Mouse (Mus musculus) stomach, embryonic 14.5 days (tissue): ENCODE results near the gene Phex. TPM values are rescaled to one million over a fixed set of nuclear protein-coding genes. Genes with fewer than 3 reads are reported as not detected.

Experiments
- ATAC-seq: fragments of 200-750 bp; cut with Nextera tagmentation; 2 replicates; pipeline ENCODE4 v1.8.0; 2017; ENCODE audit warnings: low read depth, moderate TSS enrichment; ENCODE audit not compliant: insufficient number of reproducible peaks, insufficient read depth, low FRiP score
- H3K27ac ChIP-seq: fragments of 300-500 bp; sonication (generic); 2 replicates; pipeline ENCODE4 v1.5.1; 2014; ENCODE audit warnings: mild to moderate bottlenecking, low read length, moderate library complexity, mixed read lengths
- H3K27me3 ChIP-seq: fragments of 300-500 bp; sonication (generic); 2 replicates; pipeline ENCODE4 v1.6.1; 2014; ENCODE audit warnings: low read length, control low read depth, mixed read lengths; ENCODE audit not compliant: control insufficient read depth, insufficient read depth
- H3K36me3 ChIP-seq: fragments of 300-500 bp; sonication (generic); 2 replicates; pipeline ENCODE4 v1.6.1; 2014; ENCODE audit warnings: mild to moderate bottlenecking, control low read depth, low read length, moderate library complexity, mixed read lengths; ENCODE audit not compliant: control insufficient read depth, insufficient read depth
- H3K4me1 ChIP-seq: fragments of 300-500 bp; sonication (generic); 2 replicates; pipeline ENCODE4 v1.6.1; 2014; ENCODE audit warnings: low read length, control low read depth, mixed read lengths; ENCODE audit not compliant: control insufficient read depth, insufficient read depth
- H3K4me2 ChIP-seq: fragments of 300-500 bp; sonication (generic); replicated peaks from 2 replicates; pipeline ENCODE4 v1.6.1; 2014; ENCODE audit warnings: low read depth, low read length, control low read depth
- H3K4me3 ChIP-seq: fragments of 300-500 bp; sonication (generic); 2 replicates; pipeline ENCODE4 v1.5.1; 2014; ENCODE audit warnings: low read depth, low read length, control low read depth
- H3K9ac ChIP-seq: fragments of 300-500 bp; sonication (generic); replicated peaks from 2 replicates; pipeline ENCODE4 v1.6.1; 2014; ENCODE audit warnings: low read depth, mild to moderate bottlenecking, control low read depth, low read length, moderate library complexity, mixed read lengths
- H3K9me3 ChIP-seq: fragments of 300-500 bp; sonication (generic); 2 replicates; pipeline ENCODE4 v1.6.1; 2016; ENCODE audit warnings: low read depth, low read length, control low read depth; ENCODE audit not compliant: control insufficient read depth
- WGBS: fragments of 180-500 bp; shearing (Covaris S2); extraction: QIAGEN DNeasy Blood & Tissue Kit; methylation state at CpG from one replicate; pipeline ENCODE4 v1.1.7; 2014; 5-methylcytosine and 5-hydroxymethylcytosine counted together
- polyA plus RNA-seq: library from polyadenylated mRNA; unstranded; fragments of >200 nt; fragmentation: Nextera tagmentation; extraction: Ambion mirVana; gene quantifications from 2 replicates; pipeline ENCODE4 v1.2.1, GENCODE M21; 2014

Gene Phex
- polyA plus RNA-seq, 1 experiment from 2014 or later = 0.22 TPM

DNA sequence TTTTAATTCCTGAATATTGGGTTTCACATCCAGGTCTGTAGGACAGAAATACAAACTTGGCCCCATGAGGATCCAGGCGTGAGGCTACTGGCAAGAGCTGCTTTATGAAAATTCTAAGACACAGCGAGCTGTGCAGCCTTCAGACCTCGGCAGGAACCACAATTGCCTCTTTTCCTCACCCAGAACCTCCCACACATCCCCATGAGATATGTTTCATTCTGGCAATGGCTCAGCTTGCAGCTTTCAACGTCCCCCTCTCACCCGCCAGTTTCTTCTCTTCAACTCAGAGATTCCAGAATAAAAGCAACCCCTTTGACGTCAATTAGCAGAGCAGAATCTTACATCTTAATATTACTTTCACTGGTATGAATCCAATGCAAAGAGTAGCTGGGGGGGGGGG is 25.0 kb downstream of the Phex start:
- Histone ChIP-seq H3K4me2 (no peak overlapping the region), H3K4me3 (no peak overlapping the region), H3K36me3 (no peaks in the 10 kb centered on the region), H3K27ac (no peak overlapping the region), H3K9me3 (no peaks in the 10 kb centered on the region), H3K9ac (no peak overlapping the region), H3K4me1 (no peaks in the 10 kb centered on the region), H3K27me3 (no peaks in the 10 kb centered on the region)
- 69% methylated on average over 6 of the region's 6 CpGs for WGBS
- no peak for ATAC-seq

DNA sequence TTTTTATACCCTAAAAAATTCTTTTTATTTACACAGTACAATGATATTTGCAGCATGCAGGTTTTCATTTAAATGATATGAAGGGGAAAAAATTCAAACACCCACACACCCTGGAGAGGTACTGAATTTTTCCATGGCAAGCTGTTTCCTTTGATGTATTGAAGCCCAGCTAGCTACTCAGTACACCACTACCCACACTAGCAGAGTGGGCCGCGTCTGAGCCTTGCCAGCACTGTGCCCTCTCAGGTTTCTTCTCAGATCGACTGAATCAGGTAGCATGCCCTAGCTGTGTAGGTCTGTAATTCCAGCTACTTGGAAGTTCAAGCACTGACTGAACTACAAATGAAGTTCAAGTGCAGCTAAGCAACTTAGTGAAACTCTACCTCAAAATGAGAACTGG is 26.7 kb downstream of the Phex start:
- Histone ChIP-seq H3K27ac (no peak overlapping the region), H3K4me2 (no peak overlapping the region), H3K4me3 (no peak overlapping the region), H3K27me3 (no peaks in the 10 kb centered on the region), H3K36me3 (no peaks in the 10 kb centered on the region), H3K9me3 (no peaks in the 10 kb centered on the region), H3K9ac (no peak overlapping the region), H3K4me1 (no peaks in the 10 kb centered on the region)
- no peak for ATAC-seq
- 84% methylated on average over 3 of the region's 3 CpGs for WGBS

DNA sequence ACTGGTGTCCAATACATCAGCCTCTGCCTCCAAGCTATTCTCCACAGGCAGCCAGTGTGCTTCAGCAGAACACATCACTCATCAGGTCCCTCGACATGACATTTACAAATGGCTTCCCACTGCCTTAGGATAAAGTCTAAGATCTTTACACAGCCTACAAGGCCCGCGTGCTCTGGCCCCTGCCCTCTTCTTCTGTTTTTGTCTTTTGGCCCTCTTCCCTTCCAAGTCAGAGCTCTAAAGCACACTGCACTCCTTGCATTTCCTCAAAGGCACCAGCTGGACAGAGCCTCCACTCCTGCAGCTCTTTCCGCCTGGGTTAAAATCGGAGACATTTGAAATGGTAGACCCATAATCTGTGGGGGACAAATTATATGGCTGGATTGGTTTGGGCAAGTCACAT is 28.1 kb downstream of the Phex start:
- ATAC-seq = no peak
- no peaks in the 10 kb centered on the region for H3K4me1 ChIP-seq
- H3K27me3 ChIP-seq = no peaks in the 10 kb centered on the region
- no peak overlapping the region for H3K4me2 ChIP-seq
- H3K36me3 ChIP-seq = no peaks in the 10 kb centered on the region
- no peak overlapping the region for H3K9ac ChIP-seq
- H3K4me3 ChIP-seq = no peak overlapping the region
- H3K27ac ChIP-seq = no peak overlapping the region
- WGBS = 67% methylated on average over 5 of the region's 5 CpGs
- H3K9me3 ChIP-seq = no peaks in the 10 kb centered on the region

DNA sequence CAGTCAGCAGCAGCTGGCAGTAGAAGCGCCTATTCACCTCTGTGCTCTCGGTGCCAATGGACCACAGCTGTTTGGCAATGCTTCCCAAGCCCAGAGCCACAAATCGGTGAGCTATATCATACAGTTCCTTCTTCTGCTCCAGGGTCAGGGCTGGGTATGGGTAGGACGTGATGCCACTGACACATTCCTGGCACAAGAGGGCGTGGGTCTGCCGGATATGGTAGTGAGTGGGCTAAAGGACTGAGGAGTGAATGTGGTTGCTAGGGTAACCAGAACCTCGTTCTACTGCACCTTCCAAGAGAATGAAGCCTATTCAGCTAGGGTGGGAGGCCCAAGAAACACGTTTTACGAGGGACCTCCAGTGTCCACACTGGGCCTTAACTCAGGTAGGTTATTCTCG is 36.3 kb downstream of the Phex start:
- ATAC-seq = no peak
- Histone ChIP-seq H3K27ac (no peak overlapping the region), H3K9ac (no peak overlapping the region), H3K9me3 (no peaks in the 10 kb centered on the region), H3K4me1 (no peaks in the 10 kb centered on the region), H3K4me2 (no peak overlapping the region), H3K4me3 (no peak overlapping the region), H3K36me3 (no peaks in the 10 kb centered on the region), H3K27me3 (no peaks in the 10 kb centered on the region)
- 54% methylated on average over 10 of the region's 10 CpGs for WGBS

DNA sequence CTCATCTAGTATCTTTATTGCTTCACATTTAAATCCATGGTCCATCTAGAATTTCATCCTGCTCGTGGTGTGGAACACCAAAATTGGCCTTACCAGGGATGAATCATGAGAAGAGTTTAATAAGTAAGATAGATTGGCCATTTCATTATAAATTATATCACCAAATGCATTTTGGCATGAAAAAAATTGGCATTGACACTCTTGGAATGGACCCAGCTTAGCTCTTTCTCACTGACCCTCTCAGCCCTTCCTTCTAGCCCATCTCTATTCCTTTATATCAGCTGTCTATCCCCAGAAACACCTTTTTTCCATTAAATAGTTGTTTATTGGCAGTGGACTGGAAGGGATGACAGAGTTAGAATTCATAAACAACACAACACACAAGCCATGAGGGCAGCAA is 37.7 kb downstream of the Phex start:
- no peaks in the 10 kb centered on the region for H3K4me1 ChIP-seq
- no peaks in the 10 kb centered on the region for H3K36me3 ChIP-seq
- no peak overlapping the region for H3K4me3 ChIP-seq
- ATAC-seq = no peak
- no peak overlapping the region for H3K9ac ChIP-seq
- H3K27me3 ChIP-seq = no peaks in the 10 kb centered on the region
- H3K27ac ChIP-seq = no peak overlapping the region
- 51% methylated on average over 1 of the region's 1 CpGs for WGBS
- H3K9me3 ChIP-seq = no peaks in the 10 kb centered on the region
- H3K4me2 ChIP-seq = no peak overlapping the region

DNA sequence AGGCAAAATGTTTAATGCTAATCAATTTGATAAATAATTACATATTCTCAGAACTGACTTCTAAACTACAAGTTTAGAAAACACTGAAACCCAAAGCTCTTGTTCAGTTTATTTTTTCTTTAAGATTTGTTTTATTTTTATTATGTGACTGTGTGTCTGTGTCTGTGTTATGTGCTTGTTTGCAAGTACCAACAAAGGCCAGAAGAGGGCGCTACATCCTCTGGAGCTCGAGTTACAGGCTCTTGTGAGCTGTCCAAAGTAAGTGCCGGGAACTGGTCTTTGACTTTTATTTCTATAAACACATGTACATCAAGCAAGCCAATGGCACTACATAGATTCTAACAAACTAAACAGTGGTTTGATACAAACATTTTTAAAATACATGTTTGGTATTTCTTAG is 41.2 kb downstream of the Phex start:
- 59% methylated on average over 3 of the region's 3 CpGs for whole genome bisulfite sequencing
- H3K4me2 ChIP-seq = no peak overlapping the region
- H3K27ac ChIP-seq = no peak overlapping the region
- H3K4me1 ChIP-seq = no peaks in the 10 kb centered on the region
- no peaks in the 10 kb centered on the region for H3K9me3 ChIP-seq
- H3K4me3 ChIP-seq = no peak overlapping the region
- no peaks in the 10 kb centered on the region for H3K36me3 ChIP-seq
- no peak overlapping the region for H3K9ac ChIP-seq
- no peaks in the 10 kb centered on the region for H3K27me3 ChIP-seq
- no peak for ATAC-seq

DNA sequence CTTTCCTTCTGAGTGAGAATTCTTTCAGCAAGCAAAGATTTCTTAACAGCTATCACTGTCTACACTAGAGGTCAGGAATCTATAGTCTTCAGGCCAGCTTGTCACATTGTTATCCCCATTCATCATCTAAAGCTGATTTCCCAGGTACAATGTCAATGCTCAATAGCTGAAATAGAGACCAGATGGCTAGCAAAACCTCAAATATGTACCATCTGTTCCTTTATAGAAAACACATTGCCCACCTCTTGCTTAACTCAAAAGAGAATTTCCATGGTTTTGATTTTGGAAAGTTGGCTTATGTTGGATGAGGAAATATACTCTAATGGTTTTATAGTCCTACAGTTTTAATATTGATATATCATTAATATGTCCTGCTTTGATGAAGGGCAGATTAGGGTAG is 45.9 kb downstream of the Phex start:
- ATAC-seq = no peak

DNA sequence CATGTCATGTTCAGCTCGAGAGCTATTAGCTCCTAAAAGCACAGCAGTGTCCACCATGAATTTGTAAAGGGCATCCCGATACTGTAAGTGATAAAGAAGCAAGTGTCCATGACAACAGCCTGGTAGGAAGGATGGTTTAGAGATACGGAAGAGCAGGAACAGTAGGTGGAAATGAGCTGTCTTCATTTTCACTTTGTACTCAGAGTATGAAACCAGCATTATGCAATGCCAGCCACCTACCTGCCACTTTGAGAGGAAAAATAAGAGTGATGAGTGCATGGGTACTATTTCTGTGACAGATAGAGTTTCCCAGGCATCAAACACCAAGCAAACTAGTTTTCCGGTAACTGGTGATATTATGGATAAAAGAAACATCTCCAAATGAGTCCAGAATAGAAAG is 59.6 kb downstream of the Phex start:
- no peak overlapping the region for H3K4me3 ChIP-seq

More for the DNA sequence above, 45.9 kb downstream of the Phex start:
- Histone ChIP-seq H3K4me1 (no peaks in the 10 kb centered on the region), H3K4me2 (no peak overlapping the region), H3K9me3 (no peaks in the 10 kb centered on the region), H3K36me3 (no peaks in the 10 kb centered on the region), H3K27ac (no peak overlapping the region), H3K27me3 (no peaks in the 10 kb centered on the region), H3K9ac (no peak overlapping the region), H3K4me3 (no peak overlapping the region)

DNA sequence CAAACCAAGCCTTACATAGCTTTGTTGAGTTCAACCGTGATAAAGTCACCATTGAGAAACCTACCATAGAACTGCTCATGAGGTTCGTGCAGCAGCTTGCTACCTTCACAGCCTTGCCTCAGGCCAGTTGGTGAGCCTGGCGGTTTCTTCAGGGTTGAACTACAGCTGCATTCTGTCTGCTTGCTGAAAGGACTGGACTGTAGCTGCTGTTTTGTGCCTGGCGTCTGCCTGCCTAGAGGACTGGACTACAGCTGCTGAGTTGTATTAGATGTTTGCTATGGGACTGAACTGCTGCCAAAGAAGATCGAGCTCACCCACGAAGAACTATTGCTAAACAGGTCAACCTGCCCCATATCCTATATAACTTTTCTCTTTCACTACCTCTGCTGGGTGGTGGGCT is 68.9 kb downstream of the Phex start:
- no peak for ATAC-seq
- Histone ChIP-seq H3K27me3 (no peaks in the 10 kb centered on the region), H3K4me2 (no peak overlapping the region), H3K36me3 (no peaks in the 10 kb centered on the region), H3K27ac (no peak overlapping the region), H3K4me1 (no peaks in the 10 kb centered on the region), H3K9ac (no peak overlapping the region), H3K4me3 (no peak overlapping the region), H3K9me3 (no peaks in the 10 kb centered on the region)
- WGBS = 72% methylated on average over 6 of the region's 6 CpGs

More for the DNA sequence above, 59.6 kb downstream of the Phex start:
- no peaks in the 10 kb centered on the region for H3K27me3 ChIP-seq
- no peak overlapping the region for H3K27ac ChIP-seq
- 85% methylated on average over 4 of the region's 4 CpGs for WGBS
- no peaks in the 10 kb centered on the region for H3K36me3 ChIP-seq
- no peak overlapping the region for H3K4me2 ChIP-seq
- no peaks in the 10 kb centered on the region for H3K9me3 ChIP-seq
- no peak for ATAC-seq
- H3K9ac ChIP-seq = no peak overlapping the region
- H3K4me1 ChIP-seq = no peaks in the 10 kb centered on the region
